Mouse (Mus musculus) spleen, postnatal 4 days (tissue): ENCODE data around the gene Bok.

ENCODE experiments used
- DNase-seq, 2 experiments: peaks; one replicate each; pipeline ENCODE4 v3.0.0; 2022; ENCODE audit warnings: low spot score in 2 of 2

Gene Bok

GRCm38 (mm10) chr1:93741987-93742386 lies 56.5 kb downstream of the Bok start:
- DNase-seq, result no peak

GRCm38 (mm10) chr1:93742910-93743309 lies 57.5 kb downstream of the Bok start:
- no peak for DNase-seq
